Mouse (Mus musculus): ENCODE measurements around the gene Dusp28. TPM values are rescaled to one million over a fixed set of nuclear protein-coding genes. Genes with fewer than 3 reads are reported as not detected.

Dusp28 gene
- polyA plus RNA-seq, 1 experiment from 2014 or later = 14.0 TPM

DNA sequence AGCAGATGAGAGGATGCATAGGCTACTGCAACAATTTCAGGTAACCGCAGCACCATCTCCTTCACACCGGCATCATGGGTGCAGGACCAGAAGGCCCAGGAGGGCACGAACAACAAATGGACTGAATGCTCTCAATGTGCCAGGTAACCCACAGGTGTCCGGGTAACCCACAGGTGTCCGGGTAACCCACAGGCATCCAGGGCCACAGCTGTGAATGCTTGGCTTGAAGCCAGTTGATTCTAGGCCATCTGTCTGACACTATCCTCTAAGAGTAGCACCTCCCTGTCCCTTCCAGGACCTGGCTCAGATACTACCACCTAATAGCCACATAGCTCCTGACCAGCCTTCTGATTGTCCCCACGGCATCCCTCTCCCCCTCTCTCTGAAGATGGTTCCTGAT, 24.8 kb upstream of the Dusp28 start:
- no peak overlapping the region for H3K27ac ChIP-seq (replicated peaks)
- H3K9me3 ChIP-seq = no peaks in the 10 kb centered on the region
- no peak overlapping the region for H3K9ac ChIP-seq
- H3K4me2 ChIP-seq = no peak overlapping the region
- H3K36me3 ChIP-seq = no peaks in the 10 kb centered on the region
- H3K4me1 ChIP-seq (replicated peaks) = no peaks in the 10 kb centered on the region
- H3K4me3 ChIP-seq = no peak overlapping the region
- WGBS = 86% methylated on average over 6 of the region's 6 CpGs
- no peaks in the 10 kb centered on the region for H3K27me3 ChIP-seq
- ATAC-seq (ENCODE audit: low read depth) = no peak

DNA sequence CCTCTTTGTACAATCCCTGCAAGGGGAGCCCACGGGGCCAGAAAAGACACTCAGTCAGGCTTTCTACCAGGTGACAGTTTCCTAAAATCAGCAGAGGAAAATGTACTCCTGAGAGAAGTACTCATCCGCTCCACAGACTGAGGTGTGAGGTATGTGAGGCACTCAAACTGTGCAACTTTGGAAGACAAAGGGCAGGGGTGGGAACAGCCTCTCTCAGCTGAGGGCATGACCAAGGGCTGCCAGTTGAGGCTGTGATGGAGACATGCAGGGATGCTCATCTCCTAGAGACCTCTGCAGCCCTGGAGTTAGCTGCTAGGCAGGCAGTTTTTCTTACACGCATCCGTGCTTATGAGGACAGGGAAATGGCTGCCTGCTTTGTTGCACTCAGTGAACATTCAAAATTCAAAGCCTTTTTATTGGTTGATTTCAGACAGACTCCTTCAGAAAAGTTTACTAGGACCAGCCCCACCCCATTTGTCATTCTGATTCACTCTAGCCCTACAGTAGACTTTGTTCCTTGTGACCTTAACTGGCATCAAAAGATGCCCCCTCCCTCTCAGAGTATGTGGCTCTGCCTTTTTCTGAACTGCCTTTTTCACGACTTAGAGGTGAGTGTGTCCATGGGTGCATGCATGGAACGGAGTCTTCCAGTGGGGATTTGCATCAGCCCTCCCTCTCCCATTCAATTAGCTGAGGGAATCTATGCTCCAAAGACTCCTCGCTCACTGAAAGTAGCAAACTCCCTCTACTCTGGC, 17.7 kb upstream of the Dusp28 start:
- Histone ChIP-seq H3K9me3 (no peaks in the 10 kb centered on the region), H3K27me3 (no peaks in the 10 kb centered on the region), H3K36me3 (no peaks in the 10 kb centered on the region), H3K27ac (replicated peaks) (no peak overlapping the region), H3K4me3 (no peak overlapping the region), H3K4me2 (no peak overlapping the region), H3K4me1 (replicated peaks) (no peaks in the 10 kb centered on the region), H3K9ac (no peak overlapping the region)
- no peak for ATAC-seq (ENCODE audit: low read depth)
- WGBS = 75% methylated on average over 7 of the region's 7 CpGs

GRCm38 (mm10) chr1:92892791-92893190, 14.0 kb upstream of the Dusp28 start:
- ATAC-seq (ENCODE audit: low read depth) = no peak

GRCm38 (mm10) chr1:92893896-92894295, 12.9 kb upstream of the Dusp28 start:
- 75% methylated on average over 3 of the region's 3 CpGs for whole genome bisulfite sequencing
- Histone ChIP-seq H3K27me3 (no peaks in the 10 kb centered on the region), H3K36me3 (no peaks in the 10 kb centered on the region), H3K9ac (no peak overlapping the region), H3K4me1 (replicated peaks) (no peaks in the 10 kb centered on the region), H3K4me3 (no peak overlapping the region), H3K9me3 (no peaks in the 10 kb centered on the region), H3K27ac (replicated peaks) (no peak overlapping the region), H3K4me2 (no peak overlapping the region)
- ATAC-seq (ENCODE audit: low read depth) = no peak

More at GRCm38 (mm10) chr1:92892791-92893190, 14.0 kb upstream of the Dusp28 start:
- Histone ChIP-seq H3K4me2 (no peak overlapping the region), H3K27me3 (no peaks in the 10 kb centered on the region), H3K27ac (replicated peaks) (no peak overlapping the region), H3K9me3 (no peaks in the 10 kb centered on the region), H3K36me3 (no peaks in the 10 kb centered on the region), H3K4me3 (no peak overlapping the region), H3K9ac (no peak overlapping the region), H3K4me1 (replicated peaks) (no peaks in the 10 kb centered on the region)
- WGBS = 79% methylated on average over 3 of the region's 3 CpGs

GRCm38 (mm10) chr1:92895089-92895488, 11.7 kb upstream of the Dusp28 start:
- WGBS = 9% methylated on average over 3 of the region's 3 CpGs
- Histone ChIP-seq H3K36me3 (no peaks in the 10 kb centered on the region), H3K27ac (replicated peaks) (no peak overlapping the region), H3K9ac (no peak overlapping the region), H3K27me3 (0 out of 2 replicates have a peak, but pooled peaks cover 3% of the 10 kb centered on the region), H3K4me2 (no peak overlapping the region), H3K9me3 (no peaks in the 10 kb centered on the region), H3K4me3 (no peak overlapping the region), H3K4me1 (replicated peaks) (no peaks in the 10 kb centered on the region)
- ATAC-seq (ENCODE audit: low read depth) = peak; percentile 86

DNA sequence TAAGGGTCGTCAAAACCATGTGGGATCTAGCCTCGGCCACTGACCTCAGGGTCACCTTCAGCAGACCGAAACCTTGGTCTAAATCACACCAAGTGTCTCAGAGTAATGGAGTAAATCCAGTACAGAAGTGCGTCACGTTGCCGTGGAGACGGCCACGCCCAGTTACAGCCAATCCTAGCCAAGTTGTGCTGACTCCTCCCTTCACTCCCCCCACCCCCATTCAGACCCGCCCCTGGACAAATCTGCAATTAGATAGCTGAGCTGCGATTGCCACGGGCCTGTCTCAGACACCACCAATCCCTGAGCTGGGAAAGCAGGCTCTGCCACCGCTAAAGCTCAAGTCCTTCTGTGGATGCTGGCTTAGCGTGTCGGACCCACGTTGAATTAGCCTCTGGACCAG, 4.0 kb upstream of the Dusp28 start, which contains the start of gene Ankmy1:
Gene Ankmy1, minus strand, starts transcription at position 121 of the 400 bp plus-strand sequence.
- H3K9me3 ChIP-seq = no peaks in the 10 kb centered on the region
- H3K4me2 ChIP-seq = peak within 1 kb of the TSS; percentile 48
- peaks cover 21% of the 10 kb centered on the region for H3K4me1 ChIP-seq (replicated peaks)
- under 1% methylated on average over 15 of the region's 15 CpGs for WGBS
- no peak within 1 kb of the TSS for H3K27ac ChIP-seq (replicated peaks)
- peaks cover 10% of the 10 kb centered on the region for H3K27me3 ChIP-seq
- H3K4me3 ChIP-seq = peak within 1 kb of the TSS; percentile 18
- no peaks in the 10 kb centered on the region for H3K36me3 ChIP-seq
- ATAC-seq (ENCODE audit: low read depth) = peak; percentile 16; the same call in 1 of the 2 replicates
- H3K9ac ChIP-seq = peak within 1 kb of the TSS; percentile 41; the same call in 1 of the 2 replicates

- Histone ChIP-seq H3K27ac (replicated peaks) (no peak overlapping the region), H3K4me1 (replicated peaks) (peaks cover 24% of the 10 kb centered on the region), H3K9me3 (no peaks in the 10 kb centered on the region), H3K9ac (no peak overlapping the region), H3K4me3 (no peak overlapping the region), H3K36me3 (no peaks in the 10 kb centered on the region), H3K4me2 (no peak overlapping the region), H3K27me3 (peaks cover 13% of the 10 kb centered on the region)
- WGBS = 75% methylated on average over 4 of the region's 4 CpGs
- no peak for ATAC-seq (ENCODE audit: low read depth)
Observed at GRCm38 (mm10) chr1:92903627-92904026, 3.2 kb upstream of the Dusp28 start.

DNA sequence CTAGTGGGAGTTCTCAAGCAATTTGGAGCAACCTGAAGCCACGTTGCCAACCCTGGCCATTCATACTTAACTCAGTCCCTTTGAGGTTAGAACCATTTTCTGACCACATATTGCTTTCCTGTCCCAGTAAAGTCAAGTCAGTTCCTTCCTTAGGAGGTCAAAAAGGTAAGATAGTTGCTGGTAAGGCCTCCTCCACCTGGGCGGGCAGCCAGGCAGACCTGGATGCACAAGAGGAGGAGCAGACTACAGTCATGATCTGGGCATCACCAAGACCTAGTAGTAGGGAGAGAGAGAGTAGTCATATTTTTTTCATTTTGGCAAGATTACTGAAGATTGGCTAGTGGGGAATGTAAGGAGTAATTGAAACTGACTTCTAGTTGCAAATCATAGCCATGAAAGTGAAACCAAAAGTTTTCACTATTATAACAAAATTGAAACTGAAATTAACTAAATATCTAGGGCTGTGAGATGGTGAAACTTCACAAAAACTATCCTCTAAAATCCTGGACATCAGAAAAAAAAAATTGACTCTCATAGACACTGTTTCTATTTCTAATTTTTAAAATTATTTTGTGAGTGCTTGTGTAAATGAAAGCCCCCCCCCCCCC, 974 bp upstream of the Dusp28 start:
- no peak overlapping the region for H3K4me3 ChIP-seq
- no peak for ATAC-seq (ENCODE audit: low read depth)
- no peak overlapping the region for H3K4me2 ChIP-seq
- no peak overlapping the region for H3K9ac ChIP-seq
- no peak overlapping the region for H3K27ac ChIP-seq (replicated peaks)
- H3K27me3 ChIP-seq = peaks cover 7% of the 10 kb centered on the region
- H3K4me1 ChIP-seq (replicated peaks) = peaks cover 36% of the 10 kb centered on the region
- H3K36me3 ChIP-seq = no peaks in the 10 kb centered on the region
- WGBS = 93% methylated on average over 2 of the region's 2 CpGs
- H3K9me3 ChIP-seq = no peaks in the 10 kb centered on the region

- Histone ChIP-seq H3K9me3 (no peaks in the 10 kb centered on the region), H3K4me3 (peak overlapping the region; percentile 72), H3K27me3 (peaks cover 3% of the 10 kb centered on the region; the same call in 1 of the 2 replicates), H3K9ac (peak overlapping the region; percentile 77), H3K27ac (replicated peaks) (peak overlapping the region; percentile 92), H3K4me1 (replicated peaks) (peaks cover 49% of the 10 kb centered on the region), H3K4me2 (peak overlapping the region; percentile 75), H3K36me3 (no peaks in the 10 kb centered on the region)
- WGBS = 43% methylated on average over 20 of the region's 20 CpGs
- no peak for ATAC-seq (ENCODE audit: low read depth)
Observed at GRCm38 (mm10) chr1:92907632-92908360, 1.0 kb downstream of the Dusp28 start.

- no peak for ATAC-seq (ENCODE audit: low read depth)
- Histone ChIP-seq H3K4me1 (replicated peaks) (peaks cover 48% of the 10 kb centered on the region), H3K36me3 (no peaks in the 10 kb centered on the region), H3K9ac (no peak overlapping the region), H3K9me3 (no peaks in the 10 kb centered on the region), H3K4me2 (no peak overlapping the region), H3K27me3 (peaks cover 3% of the 10 kb centered on the region; the same call in 1 of the 2 replicates), H3K27ac (replicated peaks) (no peak overlapping the region), H3K4me3 (no peak overlapping the region)
- WGBS = 92% methylated on average over 3 of the region's 3 CpGs
Observed at GRCm38 (mm10) chr1:92908664-92909063, 1.9 kb downstream of the Dusp28 start.

- H3K36me3 ChIP-seq = peaks cover 4% of the 10 kb centered on the region
- H3K4me3 ChIP-seq = 0 out of 2 replicates have a peak overlapping the region, but pooled peaks have one; percentile 88
- ATAC-seq (ENCODE audit: low read depth) = no peak
- H3K9me3 ChIP-seq = no peaks in the 10 kb centered on the region
- H3K27ac ChIP-seq (replicated peaks) = no peak overlapping the region
- 69% methylated on average over 4 of the region's 4 CpGs for WGBS
- H3K4me1 ChIP-seq (replicated peaks) = peaks cover 48% of the 10 kb centered on the region
- peaks cover 3% of the 10 kb centered on the region; the same call in 1 of the 2 replicates for H3K27me3 ChIP-seq
- no peak overlapping the region for H3K9ac ChIP-seq
- 0 out of 2 replicates have a peak overlapping the region, but pooled peaks have one; percentile 98 for H3K4me2 ChIP-seq
Observed at GRCm38 (mm10) chr1:92909068-92909467, 2.3 kb downstream of the Dusp28 start.

All from neural tube, embryonic 13.5 days (tissue).